Mouse (Mus musculus) ES-Bruce4 (cell line): ENCODE data around the gene Syngr1. TPM values are rescaled to one million over a fixed set of nuclear protein-coding genes. Genes with fewer than 3 reads are reported as not detected.
A peak's percentile ranks its signal among the peaks of the same experiment; 100 is the strongest.

Source experiments
- H3K27ac ChIP-seq: 2 replicates; pipeline ENCODE4 v1.5.1; 2012; ENCODE audit warnings: low read length, inconsistent platforms; ENCODE audit not compliant: insufficient read depth
- H3K27me3 ChIP-seq: 2 replicates; pipeline ENCODE4 v1.6.1; 2012; ENCODE audit warnings: mild to moderate bottlenecking, low read length, inconsistent platforms; ENCODE audit not compliant: control insufficient read depth, poor library complexity, insufficient read depth, severe bottlenecking
- H3K36me3 ChIP-seq: 2 replicates; pipeline ENCODE4 v1.6.1; 2012; ENCODE audit warnings: inconsistent platforms, mild to moderate bottlenecking, low read length, moderate library complexity; ENCODE audit not compliant: control insufficient read depth, poor library complexity, insufficient read depth, severe bottlenecking
- H3K4me1 ChIP-seq: one replicate; pipeline ENCODE4 v1.8.1; 2011; ENCODE audit warnings: low read length; ENCODE audit not compliant: control insufficient read depth, insufficient read depth
- H3K4me3 ChIP-seq: 2 replicates; pipeline ENCODE4 v1.5.1; 2011; ENCODE audit warnings: low read depth, mild to moderate bottlenecking, low read length
- H3K9ac ChIP-seq: 2 replicates; pipeline ENCODE4 v1.6.1; 2012; ENCODE audit warnings: low read depth, mild to moderate bottlenecking, inconsistent platforms; ENCODE audit not compliant: poor library complexity, severe bottlenecking
- H3K9me3 ChIP-seq: replicated peaks from 2 replicates; pipeline ENCODE4 v1.6.1; 2012; ENCODE audit warnings: mild to moderate bottlenecking, low read length, inconsistent platforms; ENCODE audit not compliant: control insufficient read depth, poor library complexity, insufficient read depth, severe bottlenecking
- CTCF ChIP-seq: IDR thresholded peaks from one replicate; pipeline ENCODE4 v1.8.1; 2011; ENCODE audit warnings: low read depth, low read length
- EP300 ChIP-seq: IDR thresholded peaks from 2 replicates; pipeline ENCODE4 v1.6.1; 2011; ENCODE audit warnings: low read depth, low read length; ENCODE audit not compliant: insufficient read depth
- POLR2A ChIP-seq: IDR thresholded peaks from one replicate; pipeline ENCODE4 v1.8.1; 2011; ENCODE audit warnings: low read length; ENCODE audit not compliant: insufficient read depth
- polyA plus RNA-seq: library from polyadenylated mRNA; stranded (reverse); fragments of >200 nt; gene quantifications from 2 replicates; pipeline ENCODE4 v1.2.4, GENCODE M21; 2011; ENCODE audit warnings: low read depth; ENCODE audit not compliant: missing spikeins, insufficient read depth, insufficient read length

Syngr1 gene
- polyA plus RNA-seq, 1 experiment, result 32.3 TPM

DNA sequence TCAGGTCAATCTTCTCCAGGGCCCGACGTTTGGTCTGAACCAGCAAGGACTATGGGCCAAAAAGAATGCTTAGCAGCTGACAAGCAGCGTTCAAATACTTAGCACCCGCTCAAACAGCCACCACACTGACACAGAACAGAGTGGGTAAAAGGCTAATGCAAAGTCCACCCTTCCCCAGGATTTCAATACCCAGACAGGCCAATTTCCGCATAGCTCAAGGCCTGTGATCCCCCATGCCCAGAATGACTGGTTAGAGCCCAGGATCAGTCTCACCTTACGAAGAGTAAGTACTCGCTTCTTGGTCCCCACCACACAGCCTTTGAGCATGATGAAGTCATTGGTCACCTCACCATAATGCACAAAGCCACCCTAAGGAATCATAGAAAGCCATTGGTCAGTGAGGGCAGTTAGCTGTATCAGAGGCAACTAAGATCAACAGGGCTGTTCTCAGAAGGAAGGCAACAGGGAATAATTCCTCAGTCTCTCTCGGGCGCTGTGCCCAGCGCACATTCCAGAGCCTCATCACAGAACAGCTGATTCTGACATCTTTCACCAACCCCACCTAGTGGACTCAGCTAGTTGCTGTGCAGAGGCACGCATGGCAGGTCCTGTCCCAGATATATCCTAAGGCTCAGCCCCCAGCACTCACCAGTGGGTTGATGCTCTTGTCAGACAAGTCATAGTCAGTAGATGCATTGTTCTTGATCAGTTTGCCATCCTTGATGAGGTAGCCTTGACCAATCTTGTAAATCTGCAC is 12.9 kb upstream of the Syngr1 start:
- Histone ChIP-seq H3K4me3 (no peak overlapping the region), H3K9me3 (no peaks in the 10 kb centered on the region)

DNA sequence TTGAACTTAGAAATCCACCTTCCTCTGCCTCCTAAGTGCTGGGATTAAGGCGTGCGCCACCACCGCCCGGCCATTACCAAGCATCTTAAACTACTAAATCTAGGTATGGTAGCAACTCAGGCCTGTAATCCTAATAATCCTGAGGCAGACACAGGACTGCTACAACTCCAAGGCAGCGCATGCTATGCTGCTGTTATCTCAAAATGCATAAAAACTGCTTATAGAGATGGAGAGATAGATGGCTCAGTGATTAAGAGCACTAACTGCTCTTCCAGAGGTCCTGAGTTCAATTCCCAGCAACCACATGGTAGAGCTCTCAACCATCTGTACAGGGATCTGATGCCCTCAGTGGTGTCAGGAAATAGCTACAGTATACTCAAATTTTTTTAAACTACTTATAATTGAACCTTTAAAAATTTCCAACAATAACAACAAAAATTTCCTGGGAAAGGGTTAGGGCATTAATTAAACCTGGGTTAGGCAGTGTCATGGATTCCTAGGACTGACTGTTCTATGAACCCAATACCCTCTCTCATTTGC is 11.9 kb upstream of the Syngr1 start:
- Histone ChIP-seq H3K9ac (peak overlapping the region; percentile 96), H3K4me3 (no peak overlapping the region), H3K27ac (peak overlapping the region; percentile 91; the same call in 1 of the 2 replicates), H3K4me1 (no peaks in the 10 kb centered on the region), H3K27me3 (no peaks in the 10 kb centered on the region), H3K36me3 (peaks cover 60% of the 10 kb centered on the region), H3K9me3 (no peaks in the 10 kb centered on the region)
- TF ChIP-seq EP300 (no peak), CTCF (no peak), POLR2A (no peak)

More for the DNA sequence above, 12.9 kb upstream of the Syngr1 start:
- Histone ChIP-seq H3K9ac (no peak overlapping the region), H3K4me1 (no peaks in the 10 kb centered on the region), H3K27me3 (no peaks in the 10 kb centered on the region), H3K36me3 (peaks cover 60% of the 10 kb centered on the region), H3K27ac (no peak overlapping the region; the same call in 1 of the 2 replicates)
- TF ChIP-seq POLR2A (no peak), CTCF (no peak), EP300 (no peak)

DNA sequence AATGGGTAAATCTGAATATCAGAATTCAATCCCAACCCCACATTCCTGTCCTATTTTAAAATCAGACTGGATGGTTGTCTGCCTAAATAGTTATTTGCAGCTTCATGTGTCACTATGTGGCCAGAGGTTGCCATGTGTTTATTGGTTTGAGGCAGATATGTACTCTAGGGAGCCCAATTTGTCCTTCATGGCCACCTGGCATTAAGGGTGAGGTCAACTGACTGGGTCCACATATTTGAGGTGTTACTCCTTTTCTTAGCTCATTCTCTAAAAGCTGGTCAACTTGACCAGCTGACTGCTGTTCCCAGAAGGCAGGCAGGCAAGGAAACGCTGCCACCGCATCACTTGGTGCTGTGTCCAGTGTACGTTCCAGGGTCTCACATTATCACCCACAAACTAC is 11.2 kb upstream of the Syngr1 start:
- peak overlapping the region; percentile 71 for H3K4me3 ChIP-seq
- peaks cover 60% of the 10 kb centered on the region for H3K36me3 ChIP-seq
- peak overlapping the region; percentile 96 for H3K9ac ChIP-seq
- no peaks in the 10 kb centered on the region for H3K4me1 ChIP-seq
- H3K27me3 ChIP-seq, result no peaks in the 10 kb centered on the region
- H3K9me3 ChIP-seq, result no peaks in the 10 kb centered on the region
- no peak for TF ChIP-seq POLR2A
- TF ChIP-seq EP300, result no peak
- no peak for TF ChIP-seq CTCF
- peak overlapping the region; percentile 91 for H3K27ac ChIP-seq

DNA sequence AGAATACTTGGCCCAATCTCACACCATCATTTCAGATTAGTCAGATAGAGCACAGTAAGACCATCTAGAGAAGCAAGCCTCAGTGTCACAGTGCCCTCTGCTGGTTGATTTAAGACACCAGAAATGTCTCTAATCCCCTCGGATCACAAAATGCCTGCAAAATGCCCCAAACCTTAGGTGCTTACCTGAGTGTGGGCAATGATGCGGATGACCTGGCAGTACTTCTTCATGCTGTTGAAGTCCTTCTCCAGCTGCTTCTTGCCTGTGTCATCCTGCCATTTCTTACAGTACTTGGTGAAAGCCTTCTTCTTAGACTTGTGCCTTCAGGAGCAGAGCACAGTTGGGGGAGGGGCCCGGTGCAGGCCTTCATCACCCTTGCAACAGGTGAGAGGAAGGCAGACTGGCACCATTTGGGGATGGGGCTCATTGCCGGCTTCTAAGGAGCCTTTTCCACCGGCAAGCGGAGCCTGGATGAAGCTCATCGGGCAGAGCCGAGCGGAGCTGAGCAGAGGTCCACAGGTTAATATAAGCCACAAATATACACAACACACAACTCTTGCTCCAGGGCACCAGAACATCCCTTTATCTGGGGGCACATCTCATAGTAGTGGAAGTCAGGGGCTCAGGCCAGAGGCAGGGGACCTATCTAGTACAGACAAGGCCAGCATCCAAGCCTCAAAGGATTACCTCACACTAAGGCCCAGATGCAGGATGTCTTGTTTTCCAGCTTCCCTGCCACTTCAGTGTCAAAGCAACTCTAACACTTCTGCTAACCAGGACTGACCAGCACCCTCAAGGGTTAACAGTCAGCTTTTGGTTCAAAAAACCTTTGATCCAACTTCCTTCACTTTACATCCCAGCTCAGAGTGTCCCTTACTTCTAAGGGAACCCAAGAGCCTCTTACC is 10.2 kb upstream of the Syngr1 start:
- Histone ChIP-seq H3K9me3 (no peaks in the 10 kb centered on the region), H3K9ac (peak overlapping the region; percentile 96), H3K27me3 (no peaks in the 10 kb centered on the region), H3K4me1 (no peaks in the 10 kb centered on the region), H3K27ac (peak overlapping the region; percentile 91), H3K4me3 (peak overlapping the region; percentile 71), H3K36me3 (peaks cover 60% of the 10 kb centered on the region)
- TF ChIP-seq POLR2A (no peak), CTCF (no peak), EP300 (no peak)

DNA sequence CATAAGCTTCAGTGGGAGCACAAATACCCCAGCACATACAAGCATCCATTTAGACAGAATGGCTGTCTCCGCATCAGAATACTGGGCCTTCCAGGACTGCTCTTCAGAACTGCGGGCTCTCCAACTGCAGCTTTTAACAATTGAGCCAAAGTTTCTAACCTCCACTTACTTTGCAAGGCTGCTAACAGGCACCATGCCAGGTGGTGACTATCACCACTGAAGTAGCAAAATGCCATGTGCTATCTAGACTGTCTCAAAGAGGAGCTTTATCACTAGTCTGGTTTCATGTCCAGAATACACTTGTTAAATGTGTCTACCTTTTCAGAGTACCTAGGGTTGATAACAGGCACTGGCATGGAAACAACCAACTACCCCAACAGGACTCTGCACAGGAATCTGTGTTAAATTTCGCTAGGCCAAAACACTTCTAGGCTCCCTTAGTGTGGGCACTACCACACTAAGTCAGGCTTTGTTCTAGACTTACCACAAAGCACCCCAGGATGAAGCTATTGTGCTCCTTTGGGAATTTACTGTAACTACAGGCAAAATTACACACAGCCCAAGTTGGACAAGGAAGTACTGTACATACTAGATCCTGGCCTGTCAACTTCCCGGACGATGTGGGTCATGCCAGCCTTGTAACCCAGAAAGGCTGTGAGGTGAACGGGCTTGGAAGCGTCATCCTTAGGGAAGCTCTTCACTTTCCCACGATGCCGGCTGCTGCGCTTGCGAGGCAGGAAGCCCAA is 9.2 kb upstream of the Syngr1 start:
- Histone ChIP-seq H3K9ac (peak overlapping the region; percentile 96), H3K27ac (peak overlapping the region; percentile 91), H3K27me3 (no peaks in the 10 kb centered on the region), H3K9me3 (no peaks in the 10 kb centered on the region), H3K4me3 (peak overlapping the region; percentile 71), H3K36me3 (peaks cover 59% of the 10 kb centered on the region), H3K4me1 (no peaks in the 10 kb centered on the region)
- TF ChIP-seq CTCF, result no peak
- TF ChIP-seq EP300, result no peak
- TF ChIP-seq POLR2A, result no peak
